ENCODE assay signal across 8 mouse cellular contexts in the genomic region with DNA sequence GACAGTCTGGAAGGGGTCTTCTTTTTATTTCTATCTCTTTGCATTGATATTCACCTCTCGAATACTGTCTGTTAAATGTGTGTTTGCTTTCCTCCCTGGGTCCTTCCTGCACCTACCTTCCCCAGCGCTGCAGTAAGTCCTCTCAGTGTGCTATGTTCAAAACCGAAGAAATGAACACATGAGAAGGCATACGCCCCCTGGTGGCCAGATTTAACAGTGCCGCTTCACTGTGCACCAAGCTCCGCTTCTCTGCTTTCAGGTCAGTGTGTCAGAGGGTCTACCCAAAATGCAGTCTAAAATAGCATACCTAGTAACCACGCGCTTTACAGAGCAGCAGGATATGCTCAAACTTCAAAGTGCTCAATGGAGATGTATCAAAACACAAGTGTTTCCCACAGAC. TPM values are rescaled to one million over a fixed set of nuclear protein-coding genes. Genes with fewer than 3 reads are reported as not detected.
DNase-seq lines count a peak whose midpoint lies in the region; ATAC-seq and TF ChIP-seq lines count a peak whose summit lies in the region.

No protein-coding gene starts in this region.

- no peak overlapping the region for H3ac ChIP-seq in C2C12 (ENCODE audit: control insufficient read depth, insufficient read length, low read depth)

- no peak overlapping the region for H3K27ac ChIP-seq in MEL (ENCODE audit: control insufficient read depth, low read depth, low read length)

- no peak for TF ChIP-seq EP300 in MEL (IDR thresholded peaks at IDR 0.05; ENCODE audit: low read depth in 1 of 2, low read length in 2 of 2)

- ATAC-seq in erythroblast, adult 5-6 weeks (replicated peaks; ENCODE audit: low FRiP score, poor library complexity, severe bottlenecking), result no peak

- peak; percentile 25 for TF ChIP-seq CTCF in C2C12 (IDR thresholded peaks at IDR 0.05; ENCODE audit: control insufficient read depth, insufficient read depth, insufficient read length)
- peak; percentile 79 to 90 (median 81) for TF ChIP-seq CTCF in MEL (IDR thresholded peaks at IDR 0.05 in 2 of 3, conservative IDR thresholded peaks at IDR 0.05 in 1 of 3; ENCODE audit: control insufficient read depth in 1 of 3, insufficient read depth in 1 of 3, low read depth in 2 of 3, low read length in 3 of 3, poor library complexity in 1 of 3, severe bottlenecking in 1 of 3)

- H3K4me3 ChIP-seq in C2C12 (ENCODE audit: insufficient read depth, poor library complexity, severe bottlenecking) (no peak overlapping the region), MEL (ENCODE audit: control insufficient read depth in 1 of 2, insufficient read depth in 1 of 2, low read depth in 2 of 2, low read length in 2 of 2) (no peak overlapping the region)

- H3K9me3 ChIP-seq in MEL (replicated peaks; ENCODE audit: insufficient read depth, low read length), result no peaks in the 10 kb centered on the region

- H3K9ac ChIP-seq in MEL (ENCODE audit: control insufficient read depth, low read depth, low read length, poor library complexity, severe bottlenecking), result no peak overlapping the region

- TF ChIP-seq RAD21 in MEL (IDR thresholded peaks at IDR 0.05; ENCODE audit: low read depth, low read length), result peak; percentile 58

- H3K27me3 ChIP-seq in C2C12 (ENCODE audit: control insufficient read depth, insufficient read depth, insufficient read length) (no peaks in the 10 kb centered on the region), MEL (ENCODE audit: control insufficient read depth in 1 of 2, insufficient read depth in 2 of 2, low read length in 2 of 2) (no peaks in the 10 kb centered on the region)

- TF ChIP-seq POLR2A in MEL (IDR thresholded peaks at IDR 0.05; ENCODE audit: control insufficient read depth in 1 of 2, insufficient read depth in 1 of 2, low read depth in 1 of 2, low read length in 2 of 2, poor library complexity in 1 of 2), result no peak

- H3K79me3 ChIP-seq in C2C12 (ENCODE audit: low read depth), result no peaks in the 10 kb centered on the region

- H3K36me3 ChIP-seq in C2C12 (ENCODE audit: control insufficient read depth, insufficient read depth) (peaks cover 10% of the 10 kb centered on the region), MEL (ENCODE audit: control insufficient read depth in 1 of 2, insufficient read depth in 2 of 2, low read length in 2 of 2) (peaks cover 0 to 5% of the 10 kb centered on the region in 2 experiments; a peak in 2 of 4 replicates)

- peaks cover 4 to 13% of the 10 kb centered on the region in 2 experiments; a peak in 3 of 4 replicates for H3K4me1 ChIP-seq in MEL (ENCODE audit: control insufficient read depth in 1 of 2, insufficient read depth in 2 of 2, low read length in 2 of 2)

- H3K79me2 ChIP-seq in C2C12 (ENCODE audit: control insufficient read depth, insufficient read depth) (no peaks in the 10 kb centered on the region), MEL (ENCODE audit: control insufficient read depth, insufficient read depth, low read length, poor library complexity) (no peaks in the 10 kb centered on the region)

- peak; percentile 79 for DNase-seq in MEL (ENCODE audit: low read depth, low spot score)
- DNase-seq in cerebellum, postnatal 10 days, result peak; percentile 92 to 95
- peak; percentile 84 for DNase-seq in gastrocnemius, postnatal 10 days
- DNase-seq in layer of hippocampus, adult 8-10 months (ENCODE audit: low spot score in 2 of 2), result peak; percentile 51 to 82
- DNase-seq in lung, postnatal 25 days (ENCODE audit: low spot score), result peak; percentile 63
- peak; percentile 28 to 73 for DNase-seq in spleen, postnatal 10 days (ENCODE audit: low spot score in 2 of 2)

TF ChIP-seq in C2C12, 6 proteins besides CTCF, POLR2A, EP300 and RAD21:
- TF ChIP-seq MYOD1 (IDR thresholded peaks at IDR 0.05; ENCODE audit: control insufficient read depth, insufficient read length, low read depth), result no peak
- no peak for TF ChIP-seq CEBPB (IDR thresholded peaks at IDR 0.05; ENCODE audit: low read depth)
- TF ChIP-seq USF1 (IDR thresholded peaks at IDR 0.05; ENCODE audit: low read depth), result no peak
- no peak for TF ChIP-seq MAX (IDR thresholded peaks at IDR 0.05)
- no peak for TF ChIP-seq MYOG (IDR thresholded peaks at IDR 0.05; ENCODE audit: control insufficient read depth, extremely low read depth, insufficient read length)
- no peak for TF ChIP-seq FOSL1 (IDR thresholded peaks at IDR 0.05; ENCODE audit: insufficient read depth, low read length, poor library complexity, severe bottlenecking)

TF ChIP-seq in MEL, 35 proteins besides CTCF, POLR2A, EP300 and RAD21:
- TF ChIP-seq SMC3 (IDR thresholded peaks at IDR 0.05; ENCODE audit: low read depth, low read length) (peak; percentile 89), USF2 (IDR thresholded peaks at IDR 0.05; ENCODE audit: borderline replicate concordance in 1 of 2, insufficient read depth in 1 of 2, low read depth in 1 of 2, low read length in 2 of 2) (no peak), ZC3H11A (IDR thresholded peaks at IDR 0.05; ENCODE audit: low read depth, low read length) (peak; percentile 64)

RNA-seq across cellular contexts. Expression of a gene that starts 0.8 kb away (rescaled TPM):
- polyA plus RNA-seq in C2C12 (2012; fragmentation: generic; extraction: Trizol) (not detected), MEL (2012; ENCODE audit: insufficient read depth in 1 of 2, insufficient read length in 2 of 2, low read depth in 1 of 2, low replicate concordance in 2 of 2, missing spikeins in 1 of 2) (1 to 10 TPM in 1 of 2 experiments, not detected in 1; 1.1 TPM)
- 0.82 and 1.1 TPM in 2 replicates for total RNA-seq in MEL (2012; rRNA removed)
- not detected for total RNA-seq in gastrocnemius, postnatal 10 days (2021)
- under 1 TPM in 1 of 4 experiments, not detected in 3; 0.27 TPM for total RNA-seq in layer of hippocampus, adult 8-10 months (2022)
- not detected in 2 replicates for total RNA-seq in erythroblast, adult 5-6 weeks (2015; ENCODE audit: low replicate concordance)
- 0.43 TPM in 1 of 2 replicates, not detected in the other for total RNA-seq in erythroblast, adult 5-6 weeks (2017; ENCODE audit: low replicate concordance)

RNA-seq across cellular contexts. Expression of a gene that starts 14.4 kb away (rescaled TPM):
- polyA plus RNA-seq in C2C12 (2012; fragmentation: generic; extraction: Trizol) (9.3 TPM), MEL (2012; ENCODE audit: insufficient read depth in 1 of 2, insufficient read length in 2 of 2, low read depth in 1 of 2, low replicate concordance in 2 of 2, missing spikeins in 1 of 2) (1 to 10 TPM in 1 of 2 experiments, not detected in 1; 8.4 TPM)
- 3.6 and 4.1 TPM in 2 replicates for total RNA-seq in MEL (2012; rRNA removed)
- 100 to 1,000 TPM; 105 to 106 TPM for total RNA-seq in gastrocnemius, postnatal 10 days (2021)
- total RNA-seq in layer of hippocampus, adult 8-10 months (2022), result 10 to 100 TPM; 47.6 to 53.3 (median 48.4) TPM
- total RNA-seq in erythroblast, adult 5-6 weeks (2015; ENCODE audit: low replicate concordance), result 0.19 and 0.42 TPM in 2 replicates
- 0.17 and 0.28 TPM in 2 replicates for total RNA-seq in erythroblast, adult 5-6 weeks (2017; ENCODE audit: low replicate concordance)

RNA-seq across cellular contexts. Expression of a gene that starts 18.0 kb away (rescaled TPM):
- polyA plus RNA-seq in C2C12 (2012; fragmentation: generic; extraction: Trizol) (not detected), MEL (2012; ENCODE audit: insufficient read depth in 1 of 2, insufficient read length in 2 of 2, low read depth in 1 of 2, low replicate concordance in 2 of 2, missing spikeins in 1 of 2) (not detected)
- total RNA-seq in MEL (2012; rRNA removed), result not detected in 2 replicates
- under 1 TPM; 0.14 to 0.27 TPM for total RNA-seq in gastrocnemius, postnatal 10 days (2021)
- 1 to 10 TPM in 3 of 4 experiments, under 1 TPM in 1; 0.55 to 1.3 (median 1.1) TPM for total RNA-seq in layer of hippocampus, adult 8-10 months (2022)
- not detected in 2 replicates for total RNA-seq in erythroblast, adult 5-6 weeks (2015; ENCODE audit: low replicate concordance)
- not detected in 2 replicates for total RNA-seq in erythroblast, adult 5-6 weeks (2017; ENCODE audit: low replicate concordance)
